Mouse (Mus musculus) splenic B cell, adult 2 months (primary cell): ENCODE measurements around the gene Piwil1.

Experiments
- DNase-seq: peaks from one replicate; pipeline ENCODE4 v3.0.0-alpha.2; 2011; ENCODE audit warnings: low read depth, low spot score
- H3K27me3 ChIP-seq: 2 replicates; pipeline ENCODE4 v1.6.1; 2012; ENCODE audit warnings: mild to moderate bottlenecking, low read length, moderate library complexity, mixed read lengths; ENCODE audit not compliant: control insufficient read depth, poor library complexity, insufficient read depth, severe bottlenecking
- H3K36me3 ChIP-seq: 2 replicates; pipeline ENCODE4 v1.6.1; 2012; ENCODE audit warnings: mild to moderate bottlenecking, low read length, moderate library complexity, mixed read lengths; ENCODE audit not compliant: control insufficient read depth, poor library complexity, insufficient read depth, severe bottlenecking

The Piwil1 gene

GRCm38 (mm10) chr5:128739168-128739837 lies 37.0 kb downstream of the Piwil1 start:
- Histone ChIP-seq H3K27me3 (no peaks in the 10 kb centered on the region), H3K36me3 (no peaks in the 10 kb centered on the region)
- no peak for DNase-seq

- Histone ChIP-seq H3K27me3 (no peaks in the 10 kb centered on the region), H3K36me3 (no peaks in the 10 kb centered on the region)
- no peak for DNase-seq
Observed at GRCm38 (mm10) chr5:128739838-128740171, 37.5 kb downstream of the Piwil1 start.

GRCm38 (mm10) chr5:128744351-128744750 lies 42.0 kb downstream of the Piwil1 start:
- DNase-seq, result no peak
- Histone ChIP-seq H3K36me3 (no peaks in the 10 kb centered on the region), H3K27me3 (no peaks in the 10 kb centered on the region)

- Histone ChIP-seq H3K27me3 (no peaks in the 10 kb centered on the region), H3K36me3 (no peaks in the 10 kb centered on the region)
- no peak for DNase-seq
Observed at GRCm38 (mm10) chr5:128745206-128745605, 42.9 kb downstream of the Piwil1 start.

GRCm38 (mm10) chr5:128746261-128746660 lies 43.9 kb downstream of the Piwil1 start:
- H3K36me3 ChIP-seq, result no peaks in the 10 kb centered on the region
- no peak for DNase-seq
- no peaks in the 10 kb centered on the region for H3K27me3 ChIP-seq

GRCm38 (mm10) chr5:128761118-128761517 lies 58.8 kb downstream of the Piwil1 start:
- Histone ChIP-seq H3K27me3 (no peaks in the 10 kb centered on the region), H3K36me3 (no peaks in the 10 kb centered on the region)
- no peak for DNase-seq

GRCm38 (mm10) chr5:128769026-128769631 lies 66.8 kb downstream of the Piwil1 start:
- no peaks in the 10 kb centered on the region for H3K36me3 ChIP-seq
- no peak for DNase-seq
- no peaks in the 10 kb centered on the region for H3K27me3 ChIP-seq

- DNase-seq, result no peak
- Histone ChIP-seq H3K27me3 (no peaks in the 10 kb centered on the region), H3K36me3 (no peaks in the 10 kb centered on the region)
Observed at GRCm38 (mm10) chr5:128776386-128776785, 74.1 kb downstream of the Piwil1 start.

GRCm38 (mm10) chr5:128781621-128782020 lies 79.3 kb downstream of the Piwil1 start:
- no peaks in the 10 kb centered on the region for H3K36me3 ChIP-seq
- DNase-seq, result no peak

GRCm38 (mm10) chr5:128800592-128800991 lies 98.3 kb downstream of the Piwil1 start:
- no peak for DNase-seq
- Histone ChIP-seq H3K36me3 (no peaks in the 10 kb centered on the region), H3K27me3 (no peaks in the 10 kb centered on the region)

More at GRCm38 (mm10) chr5:128781621-128782020, 79.3 kb downstream of the Piwil1 start:
- no peaks in the 10 kb centered on the region for H3K27me3 ChIP-seq
